Mouse (Mus musculus): Measurements from ENCODE around the gene Notch4. TPM values are rescaled to one million over a fixed set of nuclear protein-coding genes. Genes with fewer than 3 reads are reported as not detected.

Notch4 gene
- polyA plus RNA-seq, 1 experiment from 2014 or later: 10.6 TPM

DNA sequence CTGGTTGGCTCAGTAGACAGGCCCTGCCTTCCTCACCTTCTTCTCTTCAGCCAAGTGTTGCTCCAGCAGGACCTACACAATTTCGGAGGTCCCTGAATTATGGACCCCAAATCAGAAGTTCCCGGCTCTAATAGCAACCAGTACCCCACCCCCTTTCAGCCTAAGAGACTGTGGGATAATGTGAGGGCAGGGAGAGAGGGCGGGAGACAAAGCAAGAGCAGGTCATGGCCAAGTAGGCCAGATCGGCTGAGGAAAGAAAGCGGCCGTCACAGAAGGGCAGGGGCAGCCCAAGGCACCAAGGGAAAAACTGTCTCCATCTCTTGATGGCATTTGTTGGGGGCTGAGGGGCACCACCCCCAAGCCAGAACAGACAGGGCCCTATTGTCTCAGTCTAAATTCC, 51.8 kb downstream of the Notch4 start, which contains the start of gene Egfl8:
Gene Egfl8 (minus strand): TSS at position 101 of the 400 bp plus-strand sequence.
- Histone ChIP-seq H3K27me3 (ENCODE audit: insufficient read depth, low read length) (no peaks in the 10 kb centered on the region), H3K36me3 (ENCODE audit: insufficient read depth, low read length) (peaks cover 47% of the 10 kb centered on the region), H3K9me3 (replicated peaks; ENCODE audit: low read length) (no peaks in the 10 kb centered on the region), H3K9ac (ENCODE audit: low read depth, low read length) (no peak within 1 kb of the TSS), H3K27ac (0 out of 2 replicates have a peak within 1 kb of the TSS, but pooled peaks have one; percentile 8), H3K4me1 (replicated peaks; ENCODE audit: insufficient read depth, low read length) (no peaks in the 10 kb centered on the region), H3K4me3 (replicated peaks; ENCODE audit: low read depth, low read length) (no peak within 1 kb of the TSS), H3K4me2 (ENCODE audit: low read length) (no peak within 1 kb of the TSS)
- TF ChIP-seq CTCF (IDR thresholded peaks at IDR 0.05; ENCODE audit: low read depth): no peak
- 74% methylated on average over 6 of the region's 6 CpGs for WGBS
- no peak for ATAC-seq (replicated peaks; ENCODE audit: low FRiP score, low read depth)
- no peak for DNase-seq (ENCODE audit: low spot score)

DNA sequence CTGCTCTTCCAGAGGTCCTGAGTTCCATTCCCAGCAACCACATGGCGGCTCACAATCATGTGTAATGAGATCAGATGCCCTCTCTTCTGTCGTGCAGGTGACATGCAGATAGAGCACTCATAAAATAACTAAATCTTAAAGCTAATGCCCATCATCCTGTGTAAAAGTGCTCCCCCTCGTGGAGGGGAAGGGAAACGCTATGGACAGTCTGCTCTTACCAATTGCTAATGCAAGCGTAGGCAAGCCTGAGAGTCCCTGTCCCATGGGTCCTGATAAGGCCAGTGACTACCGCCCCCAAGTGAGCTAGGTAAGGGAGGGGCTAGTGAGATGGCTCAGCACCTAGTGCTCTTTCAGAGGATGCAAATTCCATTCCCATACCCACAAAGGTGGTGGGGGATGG, 54.9 kb downstream of the Notch4 start:
- peak; percentile 87 for TF ChIP-seq CTCF (IDR thresholded peaks at IDR 0.05; ENCODE audit: low read depth)
- Histone ChIP-seq H3K27ac (no peak overlapping the region), H3K9ac (ENCODE audit: low read depth, low read length) (no peak overlapping the region), H3K9me3 (replicated peaks; ENCODE audit: low read length) (no peaks in the 10 kb centered on the region), H3K4me1 (replicated peaks; ENCODE audit: insufficient read depth, low read length) (no peaks in the 10 kb centered on the region), H3K27me3 (ENCODE audit: insufficient read depth, low read length) (no peaks in the 10 kb centered on the region), H3K36me3 (ENCODE audit: insufficient read depth, low read length) (peaks cover 41% of the 10 kb centered on the region), H3K4me2 (ENCODE audit: low read length) (no peak overlapping the region), H3K4me3 (replicated peaks; ENCODE audit: low read depth, low read length) (no peak overlapping the region)
- ATAC-seq (replicated peaks; ENCODE audit: low FRiP score, low read depth) (no peak), DNase-seq (ENCODE audit: low spot score) (peak; percentile 66)
- WGBS: 17% methylated on average over 6 of the region's 6 CpGs

GRCm38 (mm10) chr17:34621006-34621405, 56.9 kb downstream of the Notch4 start:
- no peak for DNase-seq (ENCODE audit: low spot score)
- no peak for TF ChIP-seq CTCF (IDR thresholded peaks at IDR 0.05; ENCODE audit: low read depth)
- H3K4me2 ChIP-seq (ENCODE audit: low read length): no peak overlapping the region
- H3K9ac ChIP-seq (ENCODE audit: low read depth, low read length): no peak overlapping the region
- H3K27me3 ChIP-seq (ENCODE audit: insufficient read depth, low read length): no peaks in the 10 kb centered on the region
- H3K9me3 ChIP-seq (replicated peaks; ENCODE audit: low read length): no peaks in the 10 kb centered on the region
- ATAC-seq (replicated peaks; ENCODE audit: low FRiP score, low read depth): no peak
- 0 out of 2 replicates have a peak, but pooled peaks cover under 1% of the 10 kb centered on the region for H3K4me1 ChIP-seq (replicated peaks; ENCODE audit: insufficient read depth, low read length)
- WGBS: 85% methylated on average over 8 of the region's 8 CpGs
- peaks cover 29% of the 10 kb centered on the region for H3K36me3 ChIP-seq (ENCODE audit: insufficient read depth, low read length)
- peak overlapping the region; percentile 13; the same call in 1 of the 2 replicates for H3K27ac ChIP-seq
- H3K4me3 ChIP-seq (replicated peaks; ENCODE audit: low read depth, low read length): no peak overlapping the region

DNA sequence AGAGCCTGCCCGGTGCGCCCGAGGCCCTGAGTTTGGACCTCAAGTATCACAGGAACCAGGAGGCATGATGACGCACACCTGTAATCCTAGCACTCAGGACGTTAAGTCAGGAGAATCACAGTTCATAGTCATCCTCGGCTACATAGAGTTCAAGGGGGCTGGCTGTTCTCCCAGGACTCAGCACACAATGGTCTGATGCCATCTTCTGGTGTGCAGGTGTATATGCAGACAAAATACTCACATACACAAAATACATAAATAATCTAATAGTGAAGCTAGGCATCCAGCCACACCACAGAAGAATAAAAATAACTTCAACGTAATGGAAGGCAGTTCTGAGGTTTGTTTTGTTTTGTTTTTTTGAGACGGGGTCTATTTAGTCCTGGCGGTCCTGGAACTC, 59.1 kb downstream of the Notch4 start:
- Histone ChIP-seq H3K4me3 (replicated peaks; ENCODE audit: low read depth, low read length) (no peak overlapping the region), H3K27ac (no peak overlapping the region), H3K9me3 (replicated peaks; ENCODE audit: low read length) (no peaks in the 10 kb centered on the region), H3K36me3 (ENCODE audit: insufficient read depth, low read length) (peaks cover 20% of the 10 kb centered on the region), H3K4me1 (replicated peaks; ENCODE audit: insufficient read depth, low read length) (peaks cover 11% of the 10 kb centered on the region; the same call in 1 of the 2 replicates), H3K4me2 (ENCODE audit: low read length) (no peak overlapping the region), H3K9ac (ENCODE audit: low read depth, low read length) (no peak overlapping the region), H3K27me3 (ENCODE audit: insufficient read depth, low read length) (no peaks in the 10 kb centered on the region)
- ATAC-seq (replicated peaks; ENCODE audit: low FRiP score, low read depth): no peak
- 80% methylated on average over 9 of the region's 9 CpGs for WGBS
- no peak for DNase-seq (ENCODE audit: low spot score)
- TF ChIP-seq CTCF (IDR thresholded peaks at IDR 0.05; ENCODE audit: low read depth): peak; percentile 52

- TF ChIP-seq CTCF (IDR thresholded peaks at IDR 0.05; ENCODE audit: low read depth): no peak
- H3K4me3 ChIP-seq (replicated peaks; ENCODE audit: low read depth, low read length): no peak overlapping the region
- WGBS: 76% methylated on average over 3 of the region's 3 CpGs
- no peak for ATAC-seq (replicated peaks; ENCODE audit: low FRiP score, low read depth)
- H3K4me2 ChIP-seq (ENCODE audit: low read length): no peak overlapping the region
- H3K27ac ChIP-seq: no peak overlapping the region
- peaks cover 20% of the 10 kb centered on the region for H3K36me3 ChIP-seq (ENCODE audit: insufficient read depth, low read length)
- H3K27me3 ChIP-seq (ENCODE audit: insufficient read depth, low read length): no peaks in the 10 kb centered on the region
- H3K9me3 ChIP-seq (replicated peaks; ENCODE audit: low read length): no peaks in the 10 kb centered on the region
- no peak for DNase-seq (ENCODE audit: low spot score)
- H3K4me1 ChIP-seq (replicated peaks; ENCODE audit: insufficient read depth, low read length): peaks cover 22% of the 10 kb centered on the region
- H3K9ac ChIP-seq (ENCODE audit: low read depth, low read length): no peak overlapping the region
These were observed 60.9 kb downstream of the Notch4 start for GRCm38 (mm10) chr17:34624981-34625380.

GRCm38 (mm10) chr17:34626062-34626772, 62.1 kb downstream of the Notch4 start:
- Histone ChIP-seq H3K4me3 (replicated peaks; ENCODE audit: low read depth, low read length) (peak overlapping the region; percentile 67), H3K36me3 (ENCODE audit: insufficient read depth, low read length) (peaks cover 15% of the 10 kb centered on the region), H3K4me1 (replicated peaks; ENCODE audit: insufficient read depth, low read length) (peaks cover 31% of the 10 kb centered on the region), H3K27me3 (ENCODE audit: insufficient read depth, low read length) (0 out of 2 replicates have a peak, but pooled peaks cover 8% of the 10 kb centered on the region), H3K9ac (ENCODE audit: low read depth, low read length) (peak overlapping the region; percentile 74), H3K4me2 (ENCODE audit: low read length) (peak overlapping the region; percentile 89), H3K9me3 (replicated peaks; ENCODE audit: low read length) (no peaks in the 10 kb centered on the region), H3K27ac (peak overlapping the region; percentile 96)
- 37% methylated on average over 16 of the region's 16 CpGs for WGBS
- TF ChIP-seq CTCF (IDR thresholded peaks at IDR 0.05; ENCODE audit: low read depth): no peak
- ATAC-seq (replicated peaks; ENCODE audit: low FRiP score, low read depth): no peak
- no peak for DNase-seq (ENCODE audit: low spot score)

Measured in kidney, postnatal 0 days (tissue).